Mouse (Mus musculus) gastrocnemius, adult 8-10 months (tissue): ENCODE results near the gene Plxna2. TPM values are rescaled to one million over a fixed set of nuclear protein-coding genes. Genes with fewer than 3 reads are reported as not detected.

ENCODE experiments used
- DNase-seq, 2 experiments: peaks; one replicate each; pipeline ENCODE4 v3.0.0; 2022; ENCODE audit warnings: low spot score in 2 of 2
- total RNA-seq, 4 experiments: library from RNA; stranded (reverse); gene quantifications; 2 replicates each; pipeline ENCODE4 v1.2.4; 2022

Plxna2 gene
- total RNA-seq, 4 experiments from 2014 or later: 4.8 to 8.1 (median 5.2) TPM

DNA sequence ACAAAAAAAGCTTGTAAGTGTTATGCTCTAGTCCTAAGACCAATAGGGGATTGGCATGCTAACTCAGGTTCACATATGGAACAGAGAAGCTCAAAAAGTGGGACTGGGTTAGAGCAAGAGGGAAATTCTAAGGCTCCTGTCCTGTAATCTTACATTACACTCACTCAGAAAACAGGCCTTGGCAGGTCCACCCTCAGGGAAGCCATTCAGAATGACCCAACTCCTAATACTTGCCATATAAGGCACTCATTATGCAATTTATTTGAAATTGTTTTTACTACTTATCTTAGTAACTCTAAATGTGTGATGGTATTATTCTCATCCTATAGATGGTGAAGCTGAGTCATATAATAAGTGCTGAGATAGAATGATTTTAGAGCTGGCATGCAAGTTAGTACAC lies 146.9 kb downstream of the Plxna2 start:
- no peak for DNase-seq

DNA sequence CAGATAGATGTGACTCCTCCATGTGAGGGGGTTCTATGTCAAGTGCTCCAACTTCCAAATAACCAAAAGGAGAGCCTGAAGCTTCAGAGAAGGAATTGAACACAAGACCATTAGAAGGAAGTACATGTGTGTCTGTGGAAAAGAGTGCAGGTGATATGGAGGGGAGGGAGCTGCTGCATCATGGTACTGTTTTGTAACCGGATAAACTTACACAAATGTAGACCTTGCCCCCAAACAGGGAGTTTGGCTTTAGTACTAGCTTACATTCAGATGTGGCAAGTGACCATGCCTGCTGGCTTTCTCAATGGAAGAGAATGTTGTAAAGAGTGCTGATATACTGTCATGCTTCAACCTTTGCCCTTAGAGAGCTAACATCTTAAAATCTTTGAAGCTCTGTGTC lies 150.8 kb downstream of the Plxna2 start:
- DNase-seq: no peak

DNA sequence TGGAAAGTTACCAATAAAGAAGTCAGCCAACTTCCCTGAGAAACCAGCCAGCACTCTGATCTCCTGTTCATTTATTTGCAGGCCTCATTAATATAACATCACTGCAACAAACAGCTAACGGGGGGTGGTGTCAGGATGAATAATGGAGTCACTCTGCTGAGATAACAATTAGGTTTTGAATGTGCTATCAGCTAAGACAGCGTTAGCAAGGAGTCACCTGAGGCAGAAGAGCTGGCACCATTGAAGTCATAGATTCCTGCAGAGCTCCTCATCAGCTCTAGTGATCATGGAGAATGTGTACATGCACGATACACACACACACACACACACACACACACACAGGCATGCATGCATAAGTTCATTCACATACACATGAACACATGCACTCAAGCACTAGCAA lies 154.0 kb downstream of the Plxna2 start:
- DNase-seq: no peak

DNA sequence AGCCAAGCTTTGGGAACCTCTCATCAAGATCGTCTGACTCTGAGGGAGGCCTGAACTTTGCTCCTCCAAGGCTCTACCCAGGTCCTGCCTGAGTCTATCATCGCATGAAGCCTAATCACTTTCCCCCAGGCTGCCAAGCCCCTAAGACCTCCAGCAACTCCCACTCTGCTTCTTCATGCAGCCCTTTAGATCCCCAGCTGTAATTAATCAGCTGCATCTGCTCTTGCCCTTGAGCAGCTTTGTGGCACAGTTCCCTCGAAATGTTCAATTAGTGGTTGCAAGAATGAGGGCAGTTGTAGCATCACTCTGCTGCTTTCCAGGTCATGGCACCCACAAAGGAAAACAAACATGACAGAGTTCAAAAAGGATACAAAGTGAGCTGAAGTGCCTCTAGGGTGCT lies 155.9 kb downstream of the Plxna2 start:
- no peak for DNase-seq

DNA sequence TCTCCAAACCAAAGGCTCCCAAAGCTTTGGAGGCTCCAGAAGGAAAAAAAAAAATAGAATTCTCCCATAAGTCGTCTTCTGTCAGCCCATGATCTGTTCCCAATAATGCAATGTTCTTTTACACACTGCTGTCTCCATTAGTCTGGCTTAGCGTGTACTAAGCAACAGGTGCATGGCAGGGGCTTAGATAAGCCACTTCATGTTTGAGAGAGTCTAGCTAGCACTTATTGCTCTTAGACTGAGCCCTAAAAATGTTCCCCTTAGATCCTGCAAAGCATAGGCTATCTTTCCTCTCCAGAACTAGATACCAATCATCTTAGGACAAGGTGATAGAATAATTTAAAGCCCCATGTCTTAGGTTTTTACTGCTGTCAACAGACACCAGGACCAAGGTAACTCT lies 156.3 kb downstream of the Plxna2 start:
- DNase-seq: no peak

DNA sequence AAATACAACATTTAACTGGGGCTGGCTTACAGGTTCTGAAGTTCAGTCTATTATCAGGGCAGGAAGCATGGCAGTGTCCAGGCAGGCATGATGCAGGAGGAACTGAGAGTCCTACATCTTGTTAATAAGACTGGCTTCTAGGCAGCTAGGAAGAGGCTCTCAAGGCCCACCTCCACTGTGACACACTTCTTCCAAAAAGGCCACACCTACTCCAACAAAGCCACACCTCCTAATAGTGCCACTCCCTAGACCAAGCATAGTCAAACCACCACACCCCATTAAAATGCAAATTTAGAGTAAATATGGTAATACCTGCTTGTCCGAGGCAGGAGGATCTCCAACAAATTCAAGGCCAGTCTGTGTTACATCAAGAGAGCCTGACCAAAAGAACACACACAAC lies 156.7 kb downstream of the Plxna2 start:
- no peak for DNase-seq

DNA sequence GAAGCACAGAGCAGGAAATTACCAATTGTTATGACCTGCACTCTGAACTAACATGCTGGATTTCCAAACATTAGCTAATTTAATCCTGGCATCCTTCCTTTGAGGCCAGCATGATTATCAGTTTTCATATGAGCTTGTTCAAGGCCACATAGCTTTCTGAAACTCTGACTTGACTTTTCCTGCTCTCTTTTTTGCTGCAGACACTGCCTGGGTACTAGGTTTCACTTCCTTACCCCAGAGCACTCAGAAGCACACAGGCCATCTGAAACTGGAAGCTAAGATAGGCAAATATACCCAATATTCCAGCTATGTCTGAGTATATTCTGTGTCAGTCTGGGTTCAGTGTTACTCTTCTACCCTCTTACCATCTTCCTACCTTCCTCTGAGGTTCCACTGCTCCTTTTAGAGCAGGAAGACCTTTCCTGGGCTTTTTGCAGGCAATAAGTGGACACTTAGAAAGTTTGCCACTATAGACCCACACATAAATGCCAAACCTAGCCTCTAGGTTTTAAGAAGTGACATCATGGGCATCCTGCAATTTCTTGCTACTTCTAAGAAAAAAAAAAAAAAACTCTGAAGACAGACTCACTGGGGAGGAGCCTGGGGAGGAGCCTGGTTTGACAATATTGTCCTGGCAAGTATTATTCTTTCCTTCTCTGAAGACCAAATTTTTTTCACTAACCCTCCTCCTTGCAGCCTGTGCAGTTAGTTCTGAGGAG lies 157.8 kb downstream of the Plxna2 start:
- DNase-seq: no peak

DNA sequence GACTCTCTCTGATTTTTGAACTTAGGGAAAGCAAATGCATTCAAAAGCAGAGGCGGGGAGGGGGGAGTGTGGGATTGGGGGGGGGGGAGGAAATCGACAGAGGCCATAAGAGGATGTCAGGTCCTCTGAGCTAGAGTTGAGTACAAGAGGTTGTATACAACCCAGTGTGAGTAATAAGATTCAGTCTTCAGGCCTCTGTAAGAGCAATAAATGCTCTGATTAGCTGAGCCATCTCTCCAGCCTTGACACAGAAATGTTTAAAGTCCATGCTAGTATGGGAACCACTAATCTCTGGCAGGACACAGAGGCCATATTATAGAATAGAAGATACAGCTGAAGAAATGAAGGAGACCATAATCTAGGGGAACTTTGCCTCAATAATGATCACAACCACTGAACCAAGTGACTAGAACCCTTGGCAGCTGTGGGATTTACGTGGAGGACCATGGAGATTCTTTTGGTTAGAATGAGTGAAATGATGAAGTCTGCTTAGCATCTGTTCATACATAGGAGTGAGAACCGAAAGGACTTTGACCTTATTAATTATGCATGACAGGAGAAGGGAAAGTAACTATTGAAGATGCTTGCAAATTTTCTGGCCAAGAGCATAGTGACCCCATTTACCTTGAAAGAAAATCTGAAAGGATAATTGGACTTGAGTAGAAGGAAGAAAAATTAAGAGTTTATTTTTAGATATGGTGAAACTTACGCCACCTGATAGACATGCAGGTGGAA lies 158.7 kb downstream of the Plxna2 start:
- no peak for DNase-seq

DNA sequence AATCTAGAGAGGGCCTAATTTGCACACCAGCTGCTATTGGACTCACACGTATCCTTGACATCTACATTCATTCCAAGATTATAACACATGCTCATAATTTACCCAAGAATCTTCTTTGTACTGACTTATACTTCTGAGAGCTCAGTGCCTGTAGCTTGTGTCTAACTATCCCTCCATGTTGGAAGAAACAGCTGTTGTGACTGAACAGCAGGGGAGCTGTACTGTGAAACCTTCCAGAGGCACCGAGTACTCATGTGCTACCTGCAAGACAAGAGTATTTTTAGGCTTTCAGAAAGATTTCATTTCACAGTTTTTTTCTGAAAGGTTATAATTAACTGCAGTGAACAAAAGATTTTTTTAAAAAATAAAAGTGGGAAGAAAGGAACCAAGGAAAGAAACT lies 159.6 kb downstream of the Plxna2 start:
- no peak for DNase-seq

DNA sequence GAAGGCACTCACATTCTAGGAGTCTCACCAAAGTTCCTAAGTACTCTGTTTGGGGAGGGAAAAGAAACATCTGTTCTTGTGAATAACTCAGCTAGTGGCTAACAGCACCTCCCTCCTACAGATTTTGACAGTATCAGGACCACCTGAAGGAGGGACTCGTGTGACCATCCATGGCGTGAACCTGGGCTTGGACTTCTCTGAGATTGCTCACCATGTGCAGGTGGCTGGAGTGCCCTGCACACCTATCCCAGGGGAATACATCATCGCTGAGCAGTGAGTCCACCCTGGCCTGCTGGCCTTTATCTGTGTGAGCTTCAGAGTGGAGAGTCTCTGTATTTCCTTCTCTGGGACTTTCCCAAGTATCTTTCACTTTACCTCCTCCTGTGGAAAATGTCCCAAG lies 162.4 kb downstream of the Plxna2 start:
- DNase-seq: no peak

DNA sequence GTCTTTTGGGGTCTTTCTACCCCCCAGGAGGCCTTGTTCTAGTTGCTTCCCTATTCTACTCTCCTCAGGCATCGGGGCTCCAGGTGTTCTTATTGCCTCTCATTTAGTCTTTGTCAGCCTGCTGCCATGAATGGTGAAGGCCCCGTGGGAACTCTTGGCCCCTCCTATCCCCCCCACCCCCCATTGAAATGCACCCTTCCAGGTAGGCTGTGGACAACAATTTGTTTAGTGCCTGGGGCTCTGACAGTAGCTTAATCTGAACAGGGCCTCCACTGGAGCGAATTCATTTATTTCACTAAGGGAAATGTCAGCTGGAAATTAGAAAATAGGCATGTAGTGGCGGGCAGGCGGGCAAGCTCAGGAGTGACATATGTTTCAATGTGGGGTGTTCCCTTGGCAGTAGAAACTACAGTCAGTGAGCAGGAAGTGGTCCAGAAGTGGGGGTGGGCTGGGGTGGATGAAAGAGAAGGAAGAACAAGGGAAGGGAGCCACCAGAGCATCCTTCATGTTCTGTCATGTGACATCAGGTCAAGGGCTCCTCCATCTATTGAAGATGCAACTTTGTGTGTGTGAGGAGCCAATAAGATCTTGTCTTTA lies 162.9 kb downstream of the Plxna2 start:
- no peak for DNase-seq

DNA sequence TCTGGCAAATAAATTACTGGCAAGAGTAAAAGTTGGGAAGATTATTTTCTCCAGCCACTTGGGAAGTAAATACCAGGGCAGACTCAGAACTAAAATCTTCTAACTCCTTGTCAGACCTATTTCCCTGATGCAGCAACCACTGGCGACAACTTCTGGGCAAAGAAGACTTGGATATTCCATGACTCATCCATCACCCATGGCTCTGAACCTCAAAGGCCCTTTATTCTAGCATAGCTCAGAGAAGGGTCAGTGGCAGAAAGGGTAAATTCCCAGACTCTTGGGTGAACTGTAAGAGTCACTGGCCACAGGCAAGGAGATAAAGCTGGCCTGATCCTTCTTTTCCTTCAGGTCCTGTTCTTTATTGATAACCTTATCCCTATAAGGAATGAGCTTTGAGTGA lies 163.5 kb downstream of the Plxna2 start:
- no peak for DNase-seq

DNA sequence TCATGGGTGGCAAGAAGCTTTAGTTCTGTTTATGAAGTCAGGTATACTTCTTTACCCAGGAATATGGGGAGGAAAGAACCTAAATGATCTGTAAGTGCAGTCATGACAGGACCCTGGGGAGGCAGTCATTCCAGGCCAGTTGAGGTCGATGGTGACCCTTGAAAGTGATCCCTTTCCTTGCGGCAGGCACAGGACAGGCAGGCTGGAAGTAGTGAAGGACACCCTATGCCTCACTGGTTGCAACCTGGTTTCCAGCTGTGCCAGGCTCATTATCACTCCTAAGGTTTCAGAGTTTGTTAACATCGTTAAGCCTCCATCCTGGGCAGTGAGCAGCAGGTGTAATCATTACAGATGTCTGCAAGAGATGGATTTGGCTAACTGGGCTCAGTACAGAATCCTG lies 164.3 kb downstream of the Plxna2 start:
- DNase-seq: no peak

DNA sequence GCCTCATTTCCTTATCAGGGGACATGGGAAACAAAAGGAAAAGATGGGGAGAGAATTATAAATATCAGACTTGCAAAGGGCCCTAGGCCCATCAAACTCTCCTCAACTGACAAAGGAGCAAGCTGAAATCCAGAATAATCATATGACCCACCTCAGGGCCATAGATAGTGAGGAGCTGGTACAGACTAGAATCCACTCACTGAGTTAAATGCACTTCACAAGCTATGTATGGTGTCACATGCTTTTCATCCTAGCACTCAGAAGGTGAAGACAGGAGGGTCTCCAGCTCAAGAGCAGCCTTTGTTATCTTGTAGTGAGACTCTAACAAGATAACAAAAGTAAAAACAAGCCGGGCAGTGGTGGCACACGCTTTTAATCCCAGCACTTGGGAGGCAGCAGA lies 169.6 kb downstream of the Plxna2 start:
- no peak for DNase-seq

DNA sequence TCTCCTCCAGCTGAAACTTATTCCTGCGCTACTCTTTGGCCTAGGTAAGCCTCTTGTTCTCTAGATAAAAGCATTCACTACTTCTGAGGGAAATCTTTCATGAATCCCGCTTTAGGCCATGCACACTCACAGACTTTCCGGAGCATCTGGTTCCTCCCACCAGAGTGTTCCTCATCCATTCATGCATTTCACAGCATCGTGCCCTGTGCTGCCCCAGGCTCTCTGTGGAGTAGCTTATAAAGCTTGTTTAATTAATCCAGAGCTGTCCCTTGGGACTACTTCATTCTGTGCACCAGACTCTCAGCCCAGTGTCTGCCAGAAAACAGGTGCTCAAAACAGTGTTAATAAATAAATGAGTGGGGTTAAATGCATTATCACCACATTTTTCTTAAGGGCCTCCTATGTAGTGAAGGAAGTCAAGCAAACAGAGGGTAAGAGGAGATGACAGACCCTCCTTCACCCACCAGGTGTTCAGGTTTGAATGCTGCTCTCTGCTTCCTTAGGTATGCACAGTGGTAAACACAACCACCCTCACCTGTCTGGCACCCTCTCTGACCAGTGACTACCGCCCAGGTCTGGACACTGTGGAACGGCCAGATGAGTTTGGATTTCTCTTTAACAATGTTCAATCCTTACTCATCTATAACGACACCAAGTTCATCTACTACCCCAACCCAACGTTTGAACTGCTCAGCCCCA lies 175.4 kb downstream of the Plxna2 start:
- no peak for DNase-seq

DNA sequence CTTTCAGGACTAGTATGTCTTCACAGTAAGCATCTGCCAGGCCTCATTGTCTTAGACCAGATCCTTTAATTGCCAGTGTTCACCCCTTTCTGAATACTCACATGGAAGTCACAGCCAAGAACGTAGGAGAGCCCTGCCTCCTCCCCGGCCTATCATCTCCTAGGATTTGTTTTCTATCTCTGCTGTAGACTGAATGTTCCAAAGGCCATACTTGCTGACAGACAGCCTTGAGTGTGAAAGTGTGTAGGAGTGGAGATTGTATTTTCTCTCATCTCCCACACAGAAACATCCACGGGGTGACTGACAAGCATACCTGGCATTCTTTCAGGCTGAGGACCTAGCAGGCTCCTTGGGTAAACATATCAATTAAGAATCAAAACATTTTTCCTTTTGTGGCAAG lies 177.3 kb downstream of the Plxna2 start:
- no peak for DNase-seq

DNA sequence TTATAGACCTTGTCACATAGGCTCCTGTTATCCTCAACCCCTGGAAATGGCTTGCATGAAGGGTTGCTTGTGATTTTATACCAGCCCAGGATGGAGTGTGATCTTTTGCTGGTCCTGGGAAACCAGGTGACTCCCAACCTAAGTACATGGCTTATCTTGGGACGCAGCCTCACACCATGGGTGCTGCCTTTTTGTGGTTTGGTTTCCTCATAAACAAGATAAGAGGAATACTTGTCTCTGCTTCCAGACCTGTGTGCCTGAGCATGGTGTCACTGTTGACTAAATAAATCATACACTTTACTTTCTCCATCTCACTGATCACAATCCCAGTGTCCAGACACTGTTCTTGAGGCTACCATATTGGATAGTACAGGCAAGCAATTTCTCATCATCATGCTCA lies 179.8 kb downstream of the Plxna2 start:
- DNase-seq: no peak

DNA sequence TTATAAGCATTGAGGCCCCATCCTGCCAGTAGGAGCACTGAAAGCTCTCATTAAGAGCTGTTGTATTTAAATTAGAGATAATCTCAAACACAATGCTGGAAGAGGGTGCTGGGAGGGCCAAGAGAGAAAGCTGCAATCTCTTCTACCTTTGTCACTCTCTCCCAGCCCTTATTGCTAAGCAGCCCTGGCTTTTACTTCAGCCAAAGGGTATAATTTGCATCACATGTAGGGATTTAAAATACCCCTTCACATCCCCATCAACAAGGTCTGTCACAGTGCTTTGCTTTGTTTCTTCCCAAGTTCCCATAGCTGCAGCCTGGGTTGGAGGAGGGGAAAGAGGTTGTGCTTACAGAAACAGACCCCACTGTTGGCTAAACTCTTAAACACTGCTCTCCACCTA lies 180.5 kb downstream of the Plxna2 start:
- DNase-seq: no peak

DNA sequence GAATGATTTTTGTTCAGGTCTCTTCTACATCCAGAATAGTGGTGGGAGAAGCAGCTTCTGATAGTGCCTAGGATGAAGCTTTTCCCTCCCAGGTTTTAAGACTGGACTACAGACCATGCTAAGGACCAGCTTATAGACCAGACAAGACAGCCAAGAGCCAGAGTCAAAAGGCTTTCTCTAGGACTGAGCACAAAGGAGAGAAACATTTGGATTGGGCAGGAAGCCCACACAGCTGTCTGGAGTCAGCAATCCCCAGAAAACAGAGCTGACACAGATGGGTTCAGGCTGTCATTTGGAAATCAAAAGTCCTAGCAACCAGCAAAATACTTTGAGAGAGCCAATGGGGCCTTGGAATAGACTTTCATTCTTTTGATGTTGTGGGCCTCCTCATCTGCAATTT lies 190.2 kb downstream of the Plxna2 start:
- DNase-seq: no peak

DNA sequence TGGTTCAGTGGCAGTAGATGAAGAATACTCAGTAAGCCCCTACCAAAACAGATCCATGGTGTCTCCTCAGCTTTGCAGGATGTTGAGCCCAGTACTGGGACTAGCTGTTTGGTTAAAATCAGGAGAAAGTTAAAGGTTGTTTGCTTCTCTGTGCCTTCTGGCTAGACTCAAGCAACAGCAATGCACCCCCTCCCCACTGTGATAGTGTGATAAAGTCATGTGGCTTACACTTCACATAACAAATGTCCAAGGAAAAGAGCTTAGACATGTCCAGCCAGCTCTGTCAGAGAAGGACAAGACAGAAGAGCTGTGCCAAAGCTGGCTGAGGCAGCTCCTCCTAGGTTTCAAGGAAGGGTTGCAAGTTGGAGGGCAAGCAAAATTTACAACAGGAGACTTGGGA lies 190.7 kb downstream of the Plxna2 start:
- no peak for DNase-seq

DNA sequence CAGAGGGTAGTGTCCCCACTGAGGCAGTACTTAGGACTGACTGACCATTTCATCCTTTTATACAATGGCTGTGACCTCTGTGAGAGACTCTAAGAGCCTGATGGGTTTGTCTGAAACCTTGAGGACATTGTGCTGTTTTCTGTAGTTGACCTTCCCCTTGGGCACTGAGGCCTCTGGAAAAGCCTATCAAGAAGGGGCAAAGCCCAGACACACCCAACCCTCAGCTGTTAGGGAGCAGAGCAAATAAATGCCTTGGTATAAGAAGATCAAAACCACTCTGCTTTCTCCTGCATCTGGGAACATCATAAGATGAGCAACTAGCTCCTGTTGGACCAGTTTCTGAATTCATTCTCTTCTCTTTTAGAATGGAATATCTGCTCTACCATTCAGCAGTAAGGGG lies 191.6 kb downstream of the Plxna2 start:
- no peak for DNase-seq

DNA sequence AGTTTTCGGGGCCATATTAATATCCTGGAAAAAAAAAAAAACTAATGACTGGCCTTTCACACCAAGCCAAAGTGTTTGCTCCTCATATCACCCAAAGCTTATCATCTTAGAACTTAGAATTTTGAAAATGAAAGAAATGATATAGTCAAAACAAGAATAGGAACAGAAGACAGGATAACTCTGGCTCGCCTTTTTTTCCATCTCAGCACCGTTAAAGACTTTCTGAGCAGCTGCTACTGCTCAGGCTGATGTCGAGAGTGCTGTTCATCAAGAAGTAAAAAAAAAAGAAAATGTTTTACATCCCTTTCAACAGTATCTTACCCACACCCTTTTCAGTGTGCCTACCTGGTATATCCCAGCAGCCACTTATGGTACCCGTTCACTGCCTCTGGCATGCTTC lies 196.2 kb downstream of the Plxna2 start:
- no peak for DNase-seq
